Mouse (Mus musculus): Measurements from ENCODE around the gene Gm11639. TPM values are rescaled to one million over a fixed set of nuclear protein-coding genes. Genes with fewer than 3 reads are reported as not detected.

Gene Gm11639
- total RNA-seq (2021), result 0.06 TPM in 1 of 2 replicates, not detected in the other
- long read RNA-seq, result 0 reads

GRCm38 (mm10) chr11:104685548-104685947 lies at the start of gene Gm11639:
Gm11639 (plus strand) TSS chr11:104685707.
- peak; percentile 15 for DNase-seq

GRCm38 (mm10) chr11:104637010-104637409 lies 48.5 kb upstream of the Gm11639 start:
- DNase-seq, result no peak

- no peak for DNase-seq
These were observed 47.5 kb upstream of the Gm11639 start for GRCm38 (mm10) chr11:104638006-104638405.

GRCm38 (mm10) chr11:104638906-104639305 lies 46.6 kb upstream of the Gm11639 start:
- no peak for DNase-seq

- no peak for DNase-seq
These were observed 45.9 kb upstream of the Gm11639 start for GRCm38 (mm10) chr11:104639634-104640033.

GRCm38 (mm10) chr11:104640894-104641293 lies 44.6 kb upstream of the Gm11639 start:
- no peak for DNase-seq

GRCm38 (mm10) chr11:104643236-104643635 lies 42.3 kb upstream of the Gm11639 start:
- DNase-seq, result no peak

- no peak for DNase-seq
These were observed 40.1 kb upstream of the Gm11639 start for GRCm38 (mm10) chr11:104645402-104645801.

- no peak for DNase-seq
These were observed 39.3 kb upstream of the Gm11639 start for GRCm38 (mm10) chr11:104646173-104646572.

GRCm38 (mm10) chr11:104646611-104647010 lies 38.9 kb upstream of the Gm11639 start:
- DNase-seq, result no peak

GRCm38 (mm10) chr11:104647188-104647867 lies 38.2 kb upstream of the Gm11639 start:
- no peak for DNase-seq

- no peak for DNase-seq
These were observed 36.9 kb upstream of the Gm11639 start for GRCm38 (mm10) chr11:104648571-104648970.

- no peak for DNase-seq
These were observed 24.9 kb upstream of the Gm11639 start for GRCm38 (mm10) chr11:104660599-104660998.

GRCm38 (mm10) chr11:104661106-104661505 lies 24.4 kb upstream of the Gm11639 start:
- no peak for DNase-seq

- no peak for DNase-seq
These were observed 23.8 kb upstream of the Gm11639 start for GRCm38 (mm10) chr11:104661531-104662205.

- DNase-seq, result no peak
These were observed 22.9 kb upstream of the Gm11639 start for GRCm38 (mm10) chr11:104662573-104662972.

GRCm38 (mm10) chr11:104663241-104663877 lies 22.1 kb upstream of the Gm11639 start:
- DNase-seq, result no peak

GRCm38 (mm10) chr11:104663878-104664261 lies 21.6 kb upstream of the Gm11639 start:
- DNase-seq, result no peak

GRCm38 (mm10) chr11:104664441-104664840 lies 21.1 kb upstream of the Gm11639 start:
- DNase-seq, result no peak

GRCm38 (mm10) chr11:104667399-104667798 lies 18.1 kb upstream of the Gm11639 start:
- DNase-seq, result no peak

GRCm38 (mm10) chr11:104673412-104673811 lies 12.1 kb upstream of the Gm11639 start:
- no peak for DNase-seq

- no peak for DNase-seq
These were observed 10.7 kb upstream of the Gm11639 start for GRCm38 (mm10) chr11:104674768-104675167.

- no peak for DNase-seq
These were observed 7.7 kb downstream of the Gm11639 start for GRCm38 (mm10) chr11:104693235-104693634.

All from adrenal gland, postnatal 25 days (tissue).